Mouse (Mus musculus): Measurements from ENCODE around the gene Ascl1.

Ascl1 gene

DNA sequence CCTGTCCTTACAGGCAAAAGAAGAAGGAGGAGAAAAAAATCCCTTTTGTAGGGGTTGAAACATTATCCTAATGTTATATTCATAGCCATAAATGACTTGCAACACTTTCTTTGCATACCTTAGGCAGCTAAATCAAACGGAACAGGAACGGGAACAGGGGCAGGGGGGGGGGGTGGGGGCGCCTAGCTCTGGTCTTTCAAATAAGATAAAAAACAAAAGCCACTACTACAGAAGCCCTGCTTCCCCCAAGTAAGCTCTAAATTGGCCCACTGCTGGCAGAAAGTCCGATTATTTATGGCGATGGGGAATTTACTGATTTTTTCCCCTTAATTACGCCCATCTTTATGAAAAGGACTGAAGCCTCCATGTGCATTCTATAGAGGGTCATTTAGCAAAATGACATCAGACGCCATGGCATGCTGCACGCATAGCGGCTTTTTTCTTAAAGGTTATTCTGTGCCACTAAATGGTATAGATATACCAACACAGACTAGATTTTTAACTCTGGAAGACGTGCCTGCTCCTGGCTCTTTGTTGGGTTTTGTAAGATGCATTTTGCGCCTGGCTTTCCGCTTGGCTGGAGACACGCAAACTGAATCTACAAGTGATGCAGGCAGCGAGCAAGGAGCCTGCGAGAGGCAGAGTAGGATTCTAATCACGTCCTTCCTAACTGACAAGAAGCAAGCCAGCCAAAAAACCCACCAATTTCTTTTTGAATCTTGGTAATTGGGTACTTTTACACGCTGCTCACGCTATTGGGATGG lies 4.0 kb downstream of the Ascl1 start:
- in situ Hi-C loops (cut with MboI; ENCODE audit: low pct_unique_long_range_greater_than_20kb in 1 of 2, low sequenced_read_pairs in 2 of 2, unreplicated experiment in 1 of 2) = no loop called here

DNA sequence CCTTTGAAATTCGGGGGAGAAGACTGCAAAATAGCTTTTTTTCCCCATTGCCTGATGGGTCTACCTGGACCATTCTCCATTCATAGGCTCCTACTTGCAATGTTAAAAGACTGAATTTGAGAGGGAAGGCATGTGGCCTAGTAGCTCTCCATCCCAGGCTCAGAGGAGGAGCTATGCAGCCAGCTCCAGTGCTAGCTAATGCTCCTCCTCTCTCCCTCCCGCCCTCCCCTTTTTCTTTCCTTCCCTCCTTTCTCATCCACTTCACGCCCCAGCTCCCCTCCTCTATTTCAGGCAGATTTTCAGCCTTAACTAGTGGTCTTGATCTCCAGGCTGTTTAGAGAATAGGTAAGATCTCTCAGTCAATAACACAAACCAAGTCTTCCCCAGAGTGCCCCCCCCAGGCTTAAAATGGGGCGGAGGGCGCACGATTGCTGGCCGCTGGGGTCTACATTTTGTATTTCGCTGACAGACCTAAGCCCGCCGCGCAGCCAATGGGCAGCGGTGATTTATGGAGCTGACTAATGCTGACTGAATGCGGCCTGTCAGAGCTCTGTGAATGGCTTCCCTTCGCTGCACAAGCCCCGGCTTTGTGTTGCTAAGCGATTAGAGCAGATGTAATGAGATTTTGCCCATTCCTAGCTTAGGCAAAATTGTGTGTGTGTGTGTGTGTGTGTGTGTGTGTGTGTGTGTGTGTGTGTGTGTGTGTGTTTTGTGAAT lies 4.9 kb downstream of the Ascl1 start:
- in situ Hi-C loops (cut with MboI; ENCODE audit: low pct_unique_long_range_greater_than_20kb in 1 of 2, low sequenced_read_pairs in 2 of 2, unreplicated experiment in 1 of 2) = no loop called here

DNA sequence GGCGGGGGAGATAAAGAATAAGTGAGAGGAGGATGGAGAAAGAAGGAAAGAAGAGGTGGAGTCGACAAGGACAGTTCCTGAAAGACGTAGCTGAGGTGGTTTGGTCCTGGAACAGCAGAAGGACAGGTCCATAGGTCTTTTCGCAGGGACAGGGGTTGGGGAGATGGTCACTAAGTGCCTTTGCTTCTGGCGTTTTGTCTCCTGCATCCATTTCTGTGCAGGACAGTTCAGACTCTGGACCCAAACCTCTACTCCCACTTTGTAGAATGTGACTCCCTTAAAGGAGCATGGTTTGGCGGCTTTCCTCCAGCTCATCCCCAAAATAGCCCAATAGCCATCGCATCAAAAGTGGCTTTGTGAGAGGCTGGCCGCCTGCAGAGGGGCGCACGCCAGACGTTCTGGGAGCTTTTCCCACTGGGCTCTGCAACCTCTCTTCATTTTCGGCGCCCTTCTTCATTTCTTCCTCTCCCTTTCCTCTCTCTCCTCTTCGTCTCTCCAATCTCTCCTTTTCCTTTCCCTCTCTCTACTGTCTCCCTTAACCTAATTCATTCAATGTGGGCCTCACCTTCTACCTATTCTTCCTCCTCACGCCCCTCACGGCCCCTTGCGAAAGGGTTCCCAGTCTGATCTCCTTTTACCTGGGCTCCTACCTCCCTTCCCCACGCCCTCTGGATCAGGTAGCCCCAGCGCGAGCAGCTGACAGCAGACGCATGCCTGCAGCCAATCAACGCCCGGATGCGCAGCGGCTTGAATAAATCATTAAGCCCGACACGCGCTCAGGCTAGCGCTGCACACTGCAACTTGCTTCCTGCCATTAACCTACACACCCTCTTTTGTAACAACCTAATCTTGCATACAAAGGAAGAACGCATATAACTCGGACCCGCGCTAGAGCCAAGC lies 7.5 kb downstream of the Ascl1 start:
- in situ Hi-C loops (cut with MboI; ENCODE audit: low pct_unique_long_range_greater_than_20kb in 1 of 2, low sequenced_read_pairs in 2 of 2, unreplicated experiment in 1 of 2) = no loop called here

DNA sequence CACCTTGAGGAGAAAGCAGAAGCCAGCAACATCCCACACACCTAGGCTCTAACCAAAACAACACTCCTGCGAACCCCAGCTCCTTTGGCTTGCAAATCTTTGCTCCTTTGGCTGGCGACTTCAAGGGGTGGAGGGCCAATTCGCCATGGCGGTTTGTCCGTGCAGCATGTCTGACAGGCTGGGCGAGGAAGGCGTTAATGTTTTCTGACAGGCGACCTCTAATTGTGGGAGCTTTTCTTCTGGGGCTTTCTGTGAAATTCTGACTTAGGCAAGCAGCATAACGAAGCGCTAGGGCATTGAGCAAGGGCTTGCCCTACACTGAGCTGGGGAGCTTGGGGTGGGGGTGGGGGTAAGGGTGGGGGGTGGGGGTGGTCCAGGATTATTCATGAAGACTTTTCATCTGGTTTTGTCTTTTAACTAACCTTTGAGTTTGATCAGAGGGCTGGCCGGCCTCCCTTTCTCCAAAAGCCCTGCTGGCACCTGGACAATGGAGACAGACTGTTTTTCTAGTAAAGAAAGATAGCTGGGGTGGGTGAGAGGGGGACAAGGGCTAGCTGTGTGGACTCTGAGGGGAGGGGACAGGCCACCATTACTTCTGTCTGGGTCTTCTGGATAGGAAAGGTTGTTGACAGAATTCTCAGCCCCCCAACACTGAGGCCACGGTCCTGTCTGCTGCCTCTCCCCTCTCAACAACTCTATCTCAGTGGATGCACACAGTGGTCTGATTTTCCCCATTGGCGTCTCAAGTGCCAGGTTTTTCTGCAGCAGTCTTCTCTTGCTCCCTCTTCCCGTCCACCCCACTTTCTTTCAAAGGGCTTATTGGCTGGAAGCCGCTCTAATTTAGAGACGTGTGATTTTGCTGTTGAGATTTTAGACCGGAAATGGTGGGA lies 8.4 kb downstream of the Ascl1 start:
- in situ Hi-C loops (cut with MboI; ENCODE audit: low pct_unique_long_range_greater_than_20kb in 1 of 2, low sequenced_read_pairs in 2 of 2, unreplicated experiment in 1 of 2) = no loop called here

DNA sequence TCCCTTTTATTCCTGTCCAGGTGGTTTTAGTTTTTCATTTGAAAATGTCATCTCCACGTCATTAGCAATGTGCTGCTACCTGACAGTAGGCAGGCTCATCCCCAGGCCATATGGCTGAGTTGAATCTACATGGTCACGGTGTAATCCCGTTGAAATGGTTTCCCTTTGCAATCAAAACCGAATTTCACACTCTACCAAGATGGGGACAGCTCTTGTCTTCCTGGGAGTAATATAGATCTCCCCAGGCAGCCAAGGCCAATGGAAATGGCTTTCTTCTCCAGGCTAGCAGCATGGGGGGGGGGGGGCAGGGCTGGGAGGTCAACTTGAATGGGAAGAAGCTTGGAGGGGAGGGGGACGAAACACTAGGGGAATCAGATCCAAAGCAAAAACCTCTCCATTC lies 15.6 kb downstream of the Ascl1 start:
- in situ Hi-C loops (cut with MboI; ENCODE audit: low pct_unique_long_range_greater_than_20kb in 1 of 2, low sequenced_read_pairs in 2 of 2, unreplicated experiment in 1 of 2) = no loop called here

DNA sequence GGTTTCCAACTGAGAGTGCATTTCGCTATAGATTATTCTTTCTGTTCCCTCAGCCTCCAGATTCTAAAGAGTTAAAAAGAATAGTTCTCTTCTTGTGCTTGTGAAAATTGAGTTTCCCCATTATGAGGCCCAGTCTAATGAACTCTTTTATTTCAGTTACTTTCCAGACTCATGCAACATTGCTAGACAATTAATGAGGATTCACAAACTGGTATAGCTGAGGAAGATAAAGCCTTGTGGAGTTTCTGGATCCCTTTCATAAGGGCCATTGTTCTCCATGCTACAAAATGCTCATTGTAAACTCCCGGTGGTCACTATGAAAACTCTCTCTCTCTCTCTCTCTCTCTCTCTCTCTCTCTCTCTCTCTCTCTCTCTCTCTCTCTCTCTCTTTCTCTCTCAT lies 18.5 kb downstream of the Ascl1 start:
- in situ Hi-C loops (cut with MboI; ENCODE audit: low pct_unique_long_range_greater_than_20kb in 1 of 2, low sequenced_read_pairs in 2 of 2, unreplicated experiment in 1 of 2) = no loop called here

DNA sequence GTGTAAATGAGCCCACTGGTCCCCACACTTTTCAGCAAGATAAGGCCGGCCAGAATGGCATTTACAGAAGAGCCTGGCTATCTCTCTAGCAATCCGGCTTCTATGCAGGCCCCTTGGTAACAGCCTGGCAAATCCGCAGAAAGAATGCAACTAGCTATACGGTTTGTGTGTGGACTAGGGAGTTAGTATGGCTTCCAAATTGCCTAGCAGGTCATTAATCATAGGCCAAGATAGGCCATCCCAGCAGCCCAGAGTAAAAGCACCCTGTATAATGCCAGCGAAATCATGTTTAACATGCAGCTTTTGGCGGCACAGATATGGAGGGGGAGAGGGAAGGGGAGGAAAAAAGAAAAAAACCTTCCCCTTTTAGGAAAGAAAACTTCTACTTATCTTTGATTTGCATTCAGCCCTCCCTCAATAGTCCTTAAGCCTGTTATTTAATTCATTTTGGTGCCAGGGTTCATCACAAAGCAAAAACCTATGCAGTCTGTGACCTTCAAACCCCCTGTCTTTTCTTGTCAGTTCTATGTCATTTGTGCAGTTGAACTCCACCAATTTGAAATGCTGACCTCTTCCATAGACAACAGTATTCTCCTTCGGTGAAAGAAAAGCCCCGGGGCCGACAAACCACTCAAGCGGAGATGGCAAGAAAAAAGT lies 19.9 kb downstream of the Ascl1 start:
- in situ Hi-C loops (cut with MboI; ENCODE audit: low pct_unique_long_range_greater_than_20kb in 1 of 2, low sequenced_read_pairs in 2 of 2, unreplicated experiment in 1 of 2) = no loop called here

DNA sequence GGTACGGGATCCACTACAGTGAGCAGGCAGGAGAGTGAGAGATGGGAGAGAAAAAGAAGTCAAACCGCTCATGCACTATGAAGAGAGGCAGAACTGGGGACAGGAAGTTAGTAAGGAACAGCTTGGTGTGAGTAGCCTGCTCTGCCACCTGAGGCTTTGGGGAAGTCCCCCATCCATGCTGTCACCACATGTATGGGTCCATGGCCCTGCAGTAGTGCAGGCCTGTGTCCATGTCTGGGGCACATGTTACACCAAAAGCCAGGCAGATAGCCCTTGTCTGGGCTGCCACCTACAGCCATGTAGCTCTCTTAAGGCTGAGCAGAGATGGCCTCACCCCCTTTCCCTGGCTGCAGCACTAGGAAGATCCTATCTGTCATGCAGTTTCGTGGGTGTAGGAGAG lies 42.7 kb downstream of the Ascl1 start:
- in situ Hi-C loops (cut with MboI; ENCODE audit: low pct_unique_long_range_greater_than_20kb in 1 of 2, low sequenced_read_pairs in 2 of 2, unreplicated experiment in 1 of 2) = no loop called here

DNA sequence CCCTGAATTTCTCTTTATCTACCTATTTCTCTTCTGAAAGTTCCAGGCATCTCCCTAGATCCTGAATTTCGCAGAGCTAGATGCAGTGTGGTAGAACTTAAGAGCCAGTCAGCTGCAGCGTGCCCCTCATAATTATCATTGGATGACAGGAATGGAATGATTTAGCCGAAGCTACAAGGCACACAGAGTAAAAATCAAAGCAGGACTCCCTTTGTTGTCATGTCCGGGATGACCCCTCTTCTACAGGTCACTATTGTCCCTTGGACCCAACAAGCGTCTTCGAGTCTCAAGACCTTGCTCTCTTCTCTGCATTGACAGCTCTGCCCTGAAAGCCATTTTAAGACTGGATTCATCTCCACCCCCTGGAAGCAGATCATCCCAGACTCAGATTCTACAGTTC lies 44.1 kb downstream of the Ascl1 start:
- in situ Hi-C loops (cut with MboI; ENCODE audit: low pct_unique_long_range_greater_than_20kb in 1 of 2, low sequenced_read_pairs in 2 of 2, unreplicated experiment in 1 of 2) = no loop called here

DNA sequence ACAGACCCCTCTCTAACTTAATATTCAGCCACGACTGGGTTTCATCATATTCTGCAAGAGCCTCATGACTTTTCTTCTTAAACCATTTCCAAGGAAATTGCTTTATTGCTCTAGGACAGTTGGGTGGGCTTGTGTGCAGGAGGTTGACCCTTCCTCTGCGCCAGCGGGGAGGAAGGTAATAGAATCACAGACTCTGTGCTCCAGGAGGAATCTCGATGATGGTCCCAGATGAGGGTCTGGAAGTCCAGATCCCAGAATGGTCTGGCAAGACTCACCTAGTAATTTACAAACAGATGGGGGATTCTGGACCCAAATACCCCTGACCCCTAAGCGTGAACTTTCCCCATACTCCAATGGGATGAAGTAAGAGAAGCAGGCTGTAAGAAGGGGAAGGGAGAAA lies 45.2 kb downstream of the Ascl1 start:
- in situ Hi-C loops (cut with MboI; ENCODE audit: low pct_unique_long_range_greater_than_20kb in 1 of 2, low sequenced_read_pairs in 2 of 2, unreplicated experiment in 1 of 2) = no loop called here

DNA sequence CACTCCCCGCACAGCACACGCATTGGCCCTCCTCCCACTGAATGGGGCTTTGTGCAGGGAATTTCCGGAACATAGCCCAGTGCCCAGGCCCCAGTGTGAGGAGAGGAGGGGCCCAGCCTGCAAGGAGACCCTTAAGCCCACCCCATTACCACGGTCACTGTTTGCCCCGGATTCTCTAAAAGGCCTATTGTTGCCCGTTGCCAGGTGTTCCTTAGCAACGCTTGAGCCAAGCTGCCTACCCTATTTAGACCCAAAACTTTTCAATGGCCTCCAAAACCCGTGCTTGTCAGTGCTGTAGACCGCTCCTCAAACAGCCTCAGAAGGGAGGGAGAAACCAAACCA lies 45.7 kb downstream of the Ascl1 start:
- in situ Hi-C loops (cut with MboI; ENCODE audit: low pct_unique_long_range_greater_than_20kb in 1 of 2, low sequenced_read_pairs in 2 of 2, unreplicated experiment in 1 of 2) = no loop called here

DNA sequence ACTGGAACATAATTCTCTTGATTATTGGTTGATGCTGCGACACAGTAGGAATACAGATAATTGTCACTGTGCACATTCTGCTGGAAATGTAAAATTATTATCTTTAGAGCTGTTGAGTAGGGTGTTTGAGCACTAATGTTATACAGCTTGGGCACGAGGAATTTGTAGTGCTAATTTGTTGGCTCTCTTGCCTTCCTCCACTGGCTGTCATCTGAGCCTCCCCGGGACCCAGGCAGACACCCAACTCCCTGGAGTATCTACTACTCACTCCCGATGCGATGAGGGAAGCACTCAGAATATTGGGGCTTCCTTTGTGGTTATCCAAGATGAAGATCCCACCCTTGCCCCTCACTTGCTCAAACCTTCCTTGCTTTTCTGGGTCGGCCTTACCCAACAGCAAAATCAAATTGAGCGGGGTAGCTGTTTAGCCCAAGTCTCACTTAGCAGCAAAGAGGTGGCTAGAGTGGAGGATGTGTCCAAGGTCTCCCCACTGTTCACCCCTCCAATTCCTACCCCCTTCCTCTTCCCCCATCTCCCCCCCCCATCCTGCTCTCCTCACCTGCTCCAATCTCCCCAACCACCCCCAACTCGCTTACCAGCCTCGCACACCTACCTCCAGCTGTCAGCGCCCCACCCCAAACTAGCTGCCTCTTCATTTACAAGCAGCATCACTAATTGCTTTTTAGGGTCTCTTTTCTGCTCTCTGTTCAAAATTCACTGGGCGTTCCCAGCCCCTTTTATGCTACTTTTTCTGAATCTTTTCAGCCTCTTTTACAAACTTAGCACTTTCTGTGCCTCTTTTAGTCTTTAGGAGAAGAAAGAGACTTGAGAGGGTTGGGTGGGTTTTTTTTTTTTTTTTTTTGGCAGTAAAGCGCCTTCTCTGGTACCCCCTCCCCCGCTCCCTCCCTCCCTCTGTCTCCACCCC lies 46.4 kb downstream of the Ascl1 start:
- in situ Hi-C loops (cut with MboI; ENCODE audit: low pct_unique_long_range_greater_than_20kb in 1 of 2, low sequenced_read_pairs in 2 of 2, unreplicated experiment in 1 of 2) = no loop called here

DNA sequence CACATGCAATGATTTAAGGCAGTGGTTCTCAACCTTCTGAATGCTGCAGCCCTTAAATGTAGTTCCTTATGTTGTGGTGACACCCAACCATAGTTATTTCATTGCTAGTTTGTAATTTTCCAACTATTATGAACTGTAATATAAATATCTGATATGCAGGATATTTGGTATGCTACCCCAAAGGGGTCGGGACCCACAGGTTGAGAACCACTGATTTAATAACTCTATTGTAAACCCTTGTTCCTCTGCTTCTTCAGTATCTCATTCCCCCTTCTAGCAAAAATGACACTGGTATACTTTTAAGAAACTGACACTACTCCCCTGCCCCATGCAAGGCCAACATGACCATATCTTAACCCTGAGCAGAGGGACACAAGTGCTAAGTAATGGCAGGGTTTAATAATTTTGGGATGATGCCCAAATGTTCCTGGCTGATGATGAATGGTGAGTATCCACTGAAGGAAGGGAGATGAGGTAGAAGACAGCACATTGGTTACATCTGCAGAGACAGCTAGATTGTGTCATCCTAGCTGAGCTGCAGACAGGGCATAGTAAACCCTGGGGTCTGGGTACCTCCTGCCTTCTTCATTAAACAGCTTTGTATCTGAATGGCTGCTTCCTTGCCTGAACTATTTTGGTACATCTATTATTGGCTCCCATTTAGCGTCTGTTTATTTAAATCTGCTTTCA lies 47.2 kb downstream of the Ascl1 start:
- in situ Hi-C loops (cut with MboI; ENCODE audit: low pct_unique_long_range_greater_than_20kb in 1 of 2, low sequenced_read_pairs in 2 of 2, unreplicated experiment in 1 of 2) = no loop called here

All from mouse embryonic stem cell (cell line).